Mouse (Mus musculus) kidney, adult 2 months (tissue): ENCODE data around the gene Slc41a2.

ENCODE experiments used
- CTCF ChIP-seq: fragments of 200-500 bp; conservative IDR thresholded peaks from 2 replicates; pipeline ENCODE4 v1.5.1; 2011; ENCODE audit warnings: low read depth, mild to moderate bottlenecking, control low read depth, low read length, moderate library complexity, mixed read lengths; ENCODE audit not compliant: insufficient read depth, insufficient read length
- POLR2A ChIP-seq: fragments of 200-500 bp; IDR thresholded peaks from one replicate; pipeline ENCODE4 v1.6.1; 2011; ENCODE audit warnings: low read depth, low read length, control low read depth

GRCm38 (mm10) chr10:83245720-83246119 is 92.0 kb downstream of the Slc41a2 start:
- no peak for TF ChIP-seq CTCF
- no peak for TF ChIP-seq POLR2A
